14 mouse cellular contexts compared by ENCODE assay signal in the genomic region with DNA sequence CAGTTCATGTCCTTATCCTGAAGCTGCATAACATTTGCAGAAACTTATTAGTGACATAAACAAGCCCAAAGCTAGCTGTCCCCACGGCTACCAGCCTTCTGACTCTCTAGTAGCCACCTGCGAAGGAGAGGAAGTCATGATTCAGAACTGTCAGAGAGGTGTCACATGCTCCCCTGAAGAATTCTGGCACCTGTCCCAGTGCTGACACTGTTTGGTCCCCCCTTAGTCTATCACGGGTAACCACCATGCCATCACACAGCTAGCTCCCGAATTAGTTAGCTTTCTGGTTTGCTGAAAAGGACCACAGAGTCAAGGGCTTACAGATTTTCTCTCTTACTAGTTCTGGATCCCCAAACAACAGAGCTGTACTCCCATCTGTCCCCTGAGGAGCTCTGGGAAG. TPM values are rescaled to one million over a fixed set of nuclear protein-coding genes. Genes with fewer than 3 reads are reported as not detected.
DNase-seq lines count a peak whose midpoint lies in the region.
"Had no signal": no experiment of that assay in that cellular context is flagged by ENCODE, and none has a peak within 500 bp of the region (broad histone marks: within the 10 kb centered on the region; RNA-seq: fewer than 3 reads in every experiment).

No protein-coding gene starts in this region.

- intact Hi-C loops in heart, postnatal 25 days (cut with DNase I): no loop called here

- DNase-seq in heart, adult 18-20 months: peak; percentile 51 to 52
- DNase-seq in heart, postnatal 25 days (ENCODE audit: low spot score): no peak
- DNase-seq in thymus, postnatal 14 days: peak; percentile 6
- no peak for DNase-seq in thymus, adult 18-20 months
- DNase-seq in heart, adult 9 months (ENCODE audit: low spot score in 2 of 2): peak; percentile 14 to 36
- DNase-seq in splenic B cell, adult 2 months (ENCODE audit: low read depth, low spot score): peak; percentile 45
- no peak for DNase-seq in adrenal gland, adult 18-20 months (ENCODE audit: low spot score in 2 of 2)
- DNase-seq in gastrocnemius, adult 8-10 months (ENCODE audit: low spot score in 2 of 2): no peak
- DNase-seq: cerebellum, adult 8-10 months; gastrocnemius, postnatal 14 days; layer of hippocampus, postnatal 36 days had no signal

- no peaks in the 10 kb centered on the region for H3K27me3 ChIP-seq in splenic B cell, adult 2 months (ENCODE audit: control insufficient read depth, insufficient read depth, low read length, poor library complexity, severe bottlenecking)

- H3K36me3 ChIP-seq in splenic B cell, adult 2 months (ENCODE audit: control insufficient read depth, insufficient read depth, low read length, poor library complexity, severe bottlenecking): no peaks in the 10 kb centered on the region
- H3K36me3 ChIP-seq: forebrain, embryonic 12.5 days; midbrain, embryonic 10.5 days had no signal

RNA-seq across cellular contexts. Expression of gene Insm1, which starts 43.3 kb away (rescaled TPM):
- total RNA-seq in heart, adult 18-20 months (2021): under 1 TPM in 1 of 2 experiments, not detected in 1; 0.15 TPM
- not detected for total RNA-seq in heart, postnatal 25 days (2021)
- total RNA-seq in adrenal gland, adult 18-20 months (2021): 1 to 10 TPM; 5.6 to 7.0 TPM
- total RNA-seq in gastrocnemius, adult 8-10 months (2022): not detected
- total RNA-seq: gastrocnemius, postnatal 14 days; liver, adult 2 months had no signal

Comparison
In these comparisons a context has a peak if more than half of its experiments do, and no peak if none do; other contexts are left out.
1. DNase-seq: peak in heart, adult 18-20 months (2 of 2), thymus, postnatal 14 days (single experiment), heart, adult 9 months (2 of 2) and splenic B cell, adult 2 months (single experiment); none in heart, postnatal 25 days (single experiment), thymus, adult 18-20 months (0 of 2), adrenal gland, adult 18-20 months (0 of 2) and gastrocnemius, adult 8-10 months (0 of 2).
2. RNA of gene Insm1, which starts 43.3 kb away (total RNA-seq): 5.6 to 7.0 TPM in adrenal gland, adult 18-20 months; 0.15 TPM in heart, adult 18-20 months, not detected in heart, postnatal 25 days and not detected in gastrocnemius, adult 8-10 months; every median in the first group is over 4 times any median in the second.